Mouse (Mus musculus) colon, adult 2 months (tissue): ENCODE measurements around the gene Atp8b5. TPM values are rescaled to one million over a fixed set of nuclear protein-coding genes. Genes with fewer than 3 reads are reported as not detected.

Source experiments
- polyA plus RNA-seq: library from polyadenylated mRNA; depleted of rRNA; stranded (reverse); fragments of >200 nt; gene quantifications from 2 replicates; pipeline ENCODE4 v1.2.3, GENCODE M21; 2012; rRNA removed

Gene Atp8b5
- polyA plus RNA-seq, result 0.22 and 0.28 TPM in 2 replicates

GRCm38 (mm10) chr4:43266623-43267322 is at the start of gene Atp8b5:
Gene Atp8b5 (plus strand): TSS chr4:43267159.

GRCm38 (mm10) chr4:43381408-43382154 is 114.6 kb downstream of the Atp8b5 start, which contains the start of gene Rusc2:
Gene Rusc2 (plus strand): TSS chr4:43381979.

Other genes starting within 250 kb of the Atp8b5 start
- gene Pigo, start 241.3 kb upstream of the Atp8b5 start, polyA plus RNA-seq, result 24.8 and 32.5 TPM in 2 replicates
- 61.6 and 63.3 TPM in 2 replicates for gene Stoml2, start 235.4 kb upstream of the Atp8b5 start, polyA plus RNA-seq
- 39.4 and 40.5 TPM in 2 replicates for gene Fam214b, start 220.9 kb upstream of the Atp8b5 start, polyA plus RNA-seq
- gene Unc13b, start 208.2 kb upstream of the Atp8b5 start, polyA plus RNA-seq, result 14.0 and 16.4 TPM in 2 replicates
- gene Rusc2, start 114.8 kb downstream of the Atp8b5 start, polyA plus RNA-seq, result 20.9 and 23.1 TPM in 2 replicates
- 0.08 TPM in 1 of 2 replicates, not detected in the other for gene Fam166b, start 162.0 kb downstream of the Atp8b5 start, polyA plus RNA-seq
- 90.2 and 100 TPM in 2 replicates for gene Tesk1, start 174.8 kb downstream of the Atp8b5 start, polyA plus RNA-seq
- 3.6 and 6.6 TPM in 2 replicates for gene Cd72, start 187.5 kb downstream of the Atp8b5 start, polyA plus RNA-seq
- gene Sit1, start 216.6 kb downstream of the Atp8b5 start, polyA plus RNA-seq, result 0.54 and 1.1 TPM in 2 replicates
- 347 and 577 TPM in 2 replicates for gene Ccdc107, start 225.7 kb downstream of the Atp8b5 start, polyA plus RNA-seq
- gene Arhgef39, start 232.5 kb downstream of the Atp8b5 start, polyA plus RNA-seq, result 49.5 and 64.1 TPM in 2 replicates
- 70.7 and 71.6 TPM in 2 replicates for gene Car9, start 239.8 kb downstream of the Atp8b5 start, polyA plus RNA-seq